Mouse (Mus musculus): ENCODE results near the gene Slc8a1.

DNA sequence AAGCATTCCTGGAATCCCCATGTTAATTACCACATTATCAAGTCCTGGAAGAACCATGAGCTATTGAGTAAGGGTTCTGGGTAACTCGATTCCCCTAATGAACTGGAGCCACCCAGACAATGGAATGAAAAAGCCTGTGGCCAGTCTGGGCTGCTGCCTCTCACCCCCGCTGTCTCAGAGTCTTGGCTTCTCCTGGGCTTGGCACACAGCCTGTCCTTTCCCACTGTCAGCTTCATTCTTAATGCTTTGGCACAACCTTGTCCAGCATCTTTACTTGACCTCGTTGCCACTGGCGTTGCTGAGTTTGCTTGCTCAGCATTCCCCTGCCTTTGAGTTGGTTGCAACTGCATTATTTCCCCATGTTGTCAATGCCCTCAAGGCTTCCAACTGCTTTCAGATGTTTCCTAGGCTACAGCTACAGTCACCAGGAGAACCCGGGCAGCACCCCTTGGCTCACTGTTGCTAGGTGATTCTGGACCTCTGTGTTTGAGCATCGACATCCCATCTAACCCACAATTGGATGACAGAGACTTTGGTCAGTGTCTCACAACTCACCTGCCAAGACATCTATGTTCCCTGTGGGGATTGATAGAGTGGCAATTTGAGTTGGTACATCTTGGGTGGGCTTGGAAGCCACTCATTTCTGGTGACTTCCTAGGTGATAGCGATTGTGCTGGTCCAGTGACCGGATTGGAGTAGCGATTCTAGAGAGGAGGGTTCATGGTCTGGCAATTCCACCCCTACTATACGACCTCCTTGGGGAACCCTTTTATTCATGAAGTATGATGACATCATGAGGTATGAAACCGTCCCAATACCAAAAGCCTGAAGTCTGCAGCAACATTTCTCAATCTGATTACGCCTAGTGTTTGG is 195.6 kb downstream of the Slc8a1 start:
- TF ChIP-seq POLR2A (IDR thresholded peaks at IDR 0.05; ENCODE audit: borderline replicate concordance, control insufficient read depth, low read depth, low read length), result no peak
- TF ChIP-seq CTCF (IDR thresholded peaks at IDR 0.05; ENCODE audit: control insufficient read depth, insufficient read depth, low read length), result no peak

Data from bone marrow, adult 2 months (tissue).